Mouse (Mus musculus) heart, embryonic 12.5 days (tissue): ENCODE measurements around the gene Ankrd37. TPM values are rescaled to one million over a fixed set of nuclear protein-coding genes. Genes with fewer than 3 reads are reported as not detected.
A peak's percentile ranks its signal among the peaks of the same experiment; 100 is the strongest.

Experiments used
- ATAC-seq: fragments of 200-750 bp; cut with Nextera tagmentation; 2 replicates; pipeline ENCODE4 v1.8.0; 2017; ENCODE audit warnings: moderate TSS enrichment, moderate library complexity; ENCODE audit not compliant: insufficient number of reproducible peaks, low FRiP score
- H3K27ac ChIP-seq: fragments of 300-500 bp; sonication (generic); 2 replicates; pipeline ENCODE4 v1.5.1; 2016; ENCODE audit warnings: mild to moderate bottlenecking, moderate library complexity; ENCODE audit not compliant: poor library complexity, severe bottlenecking
- H3K27me3 ChIP-seq: fragments of 300-500 bp; sonication (generic); replicated peaks from 2 replicates; pipeline ENCODE4 v1.6.1; 2016; ENCODE audit warnings: mild to moderate bottlenecking, moderate library complexity
- H3K36me3 ChIP-seq: fragments of 300-500 bp; sonication (generic); 2 replicates; pipeline ENCODE4 v1.6.1; 2016; ENCODE audit warnings: mild to moderate bottlenecking, moderate library complexity
- H3K4me1 ChIP-seq: fragments of 300-500 bp; sonication (generic); replicated peaks from 2 replicates; pipeline ENCODE4 v1.6.1; 2016; ENCODE audit warnings: mild to moderate bottlenecking
- H3K4me2 ChIP-seq: fragments of 300-500 bp; sonication (generic); 2 replicates; pipeline ENCODE4 v1.6.1; 2016; ENCODE audit warnings: mild to moderate bottlenecking, moderate library complexity
- H3K4me3 ChIP-seq: fragments of 300-500 bp; sonication (generic); 2 replicates; pipeline ENCODE4 v1.5.1; 2016; ENCODE audit warnings: mild to moderate bottlenecking
- H3K9ac ChIP-seq: fragments of 300-500 bp; sonication (generic); 2 replicates; pipeline ENCODE4 v1.6.1; 2016; ENCODE audit warnings: mild to moderate bottlenecking, moderate library complexity
- H3K9me3 ChIP-seq: fragments of 300-500 bp; sonication (generic); replicated peaks from 2 replicates; pipeline ENCODE4 v1.6.1; 2016; ENCODE audit warnings: mild to moderate bottlenecking, moderate library complexity
- WGBS: fragments of 180-500 bp; shearing (Covaris S2); methylation state at CpG from one replicate; pipeline ENCODE4 v1.1.7; 2016; 5-methylcytosine and 5-hydroxymethylcytosine counted together
- polyA plus RNA-seq: library from polyadenylated mRNA; unstranded; fragments of >200 nt; fragmentation: Nextera tagmentation; extraction: Ambion mirVana; gene quantifications from 2 replicates; pipeline ENCODE4 v1.2.1, GENCODE M21; 2016

Gene Ankrd37
- polyA plus RNA-seq, 1 experiment from 2014 or later, result 15.9 TPM

GRCm38 (mm10) chr8:45999784-46000705 lies 5.5 kb downstream of the Ankrd37 start:
- WGBS, result 6% methylated on average over 55 of the region's 55 CpGs
- Histone ChIP-seq H3K9me3 (no peaks in the 10 kb centered on the region), H3K27ac (peak overlapping the region; percentile 99), H3K27me3 (no peaks in the 10 kb centered on the region), H3K36me3 (peaks cover 19% of the 10 kb centered on the region), H3K4me2 (peak overlapping the region; percentile 82), H3K4me1 (peaks cover 10% of the 10 kb centered on the region), H3K9ac (peak overlapping the region; percentile 82), H3K4me3 (peak overlapping the region; percentile 56)
- peak; percentile 99 for ATAC-seq

- ATAC-seq, result no peak; the same call in 1 of the 2 replicates
- H3K9me3 ChIP-seq, result no peaks in the 10 kb centered on the region
- H3K27me3 ChIP-seq, result no peaks in the 10 kb centered on the region
- H3K27ac ChIP-seq, result peak within 1 kb of the TSS; percentile 99
- peak within 1 kb of the TSS; percentile 82 for H3K4me2 ChIP-seq
- H3K4me1 ChIP-seq, result peaks cover 7% of the 10 kb centered on the region
- peaks cover 19% of the 10 kb centered on the region for H3K36me3 ChIP-seq
- peak within 1 kb of the TSS; percentile 56 for H3K4me3 ChIP-seq
- WGBS, result 4% methylated on average over 22 of the region's 22 CpGs
- peak within 1 kb of the TSS; percentile 82 for H3K9ac ChIP-seq
Observed at GRCm38 (mm10) chr8:45999138-45999783, 6.2 kb downstream of the Ankrd37 start, which contains the start of gene Lrp2bp. Lrp2bp (plus strand) TSS chr8:45999303.

GRCm38 (mm10) chr8:45998228-45998627 lies 7.3 kb downstream of the Ankrd37 start:
- ATAC-seq, result no peak
- Histone ChIP-seq H3K4me1 (peaks cover 7% of the 10 kb centered on the region), H3K4me3 (peak overlapping the region; percentile 18; the same call in 1 of the 2 replicates), H3K36me3 (peaks cover 25% of the 10 kb centered on the region), H3K27me3 (no peaks in the 10 kb centered on the region), H3K4me2 (peak overlapping the region; percentile 40), H3K27ac (no peak overlapping the region), H3K9me3 (no peaks in the 10 kb centered on the region), H3K9ac (no peak overlapping the region)
- WGBS, result 71% methylated on average over 2 of the region's 2 CpGs

- H3K4me2 ChIP-seq, result no peak overlapping the region
- no peaks in the 10 kb centered on the region for H3K9me3 ChIP-seq
- H3K4me1 ChIP-seq, result peaks cover 7% of the 10 kb centered on the region
- H3K27me3 ChIP-seq, result no peaks in the 10 kb centered on the region
- 84% methylated on average over 3 of the region's 3 CpGs for WGBS
- ATAC-seq, result no peak
- no peak overlapping the region for H3K9ac ChIP-seq
- H3K36me3 ChIP-seq, result peaks cover 33% of the 10 kb centered on the region
- no peak overlapping the region for H3K27ac ChIP-seq
- H3K4me3 ChIP-seq, result no peak overlapping the region
Observed at GRCm38 (mm10) chr8:45995576-45995975, 9.9 kb downstream of the Ankrd37 start.

GRCm38 (mm10) chr8:45994111-45994510 lies 11.4 kb downstream of the Ankrd37 start:
- Histone ChIP-seq H3K27ac (no peak overlapping the region), H3K4me1 (peaks cover 2% of the 10 kb centered on the region), H3K36me3 (peaks cover 39% of the 10 kb centered on the region), H3K4me2 (no peak overlapping the region), H3K4me3 (no peak overlapping the region), H3K9me3 (no peaks in the 10 kb centered on the region), H3K9ac (no peak overlapping the region), H3K27me3 (no peaks in the 10 kb centered on the region)
- 94% methylated on average over 2 of the region's 2 CpGs for WGBS
- no peak for ATAC-seq

GRCm38 (mm10) chr8:45990631-45991310 lies 14.7 kb downstream of the Ankrd37 start:
- H3K36me3 ChIP-seq, result peaks cover 39% of the 10 kb centered on the region
- no peaks in the 10 kb centered on the region for H3K4me1 ChIP-seq
- H3K27ac ChIP-seq, result no peak overlapping the region
- no peaks in the 10 kb centered on the region for H3K9me3 ChIP-seq
- no peak for ATAC-seq
- no peaks in the 10 kb centered on the region for H3K27me3 ChIP-seq
- no peak overlapping the region for H3K9ac ChIP-seq
- H3K4me2 ChIP-seq, result no peak overlapping the region
- 90% methylated on average over 4 of the region's 4 CpGs for WGBS
- no peak overlapping the region for H3K4me3 ChIP-seq

GRCm38 (mm10) chr8:45988189-45988588 lies 17.3 kb downstream of the Ankrd37 start:
- no peaks in the 10 kb centered on the region for H3K27me3 ChIP-seq
- no peaks in the 10 kb centered on the region for H3K9me3 ChIP-seq
- no peak for ATAC-seq
- no peak overlapping the region for H3K27ac ChIP-seq
- no peak overlapping the region for H3K4me2 ChIP-seq
- peaks cover 45% of the 10 kb centered on the region for H3K36me3 ChIP-seq
- WGBS, result 53% methylated on average over 2 of the region's 2 CpGs
- no peak overlapping the region for H3K9ac ChIP-seq
- no peaks in the 10 kb centered on the region for H3K4me1 ChIP-seq
- H3K4me3 ChIP-seq, result no peak overlapping the region

GRCm38 (mm10) chr8:45986665-45987064 lies 18.8 kb downstream of the Ankrd37 start:
- Histone ChIP-seq H3K4me1 (no peaks in the 10 kb centered on the region), H3K4me2 (no peak overlapping the region), H3K9me3 (no peaks in the 10 kb centered on the region), H3K4me3 (no peak overlapping the region), H3K36me3 (peaks cover 55% of the 10 kb centered on the region), H3K9ac (no peak overlapping the region), H3K27ac (no peak overlapping the region), H3K27me3 (no peaks in the 10 kb centered on the region)
- no peak for ATAC-seq
- WGBS, result 74% methylated on average over 3 of the region's 3 CpGs

- Histone ChIP-seq H3K4me3 (peak overlapping the region; percentile 74), H3K27me3 (no peaks in the 10 kb centered on the region), H3K4me1 (peaks cover 12% of the 10 kb centered on the region), H3K36me3 (peaks cover 25% of the 10 kb centered on the region), H3K9me3 (peaks cover 9% of the 10 kb centered on the region; the same call in 1 of the 2 replicates), H3K9ac (peak overlapping the region; percentile 70), H3K4me2 (peak overlapping the region; percentile 80), H3K27ac (no peak overlapping the region)
- no peak for ATAC-seq
- WGBS, result 66% methylated on average over 11 of the region's 11 CpGs
Observed at GRCm38 (mm10) chr8:45975837-45976468, 29.6 kb downstream of the Ankrd37 start.

GRCm38 (mm10) chr8:45975126-45975836 lies 30.2 kb downstream of the Ankrd37 start, which contains the start of the genes 1700029J07Rik and Ufsp2:
1700029J07Rik (minus strand) TSS chr8:45975252.
Ufsp2 (plus strand) TSS chr8:45975528.
- peak within 1 kb of the TSS; percentile 74 for H3K4me3 ChIP-seq
- under 1% methylated on average over 57 of the region's 57 CpGs for WGBS
- ATAC-seq, result peak; percentile 97

More at GRCm38 (mm10) chr8:45975126-45975836, 30.2 kb downstream of the Ankrd37 start, which contains the start of the genes 1700029J07Rik and Ufsp2:
- peaks cover 11% of the 10 kb centered on the region for H3K9me3 ChIP-seq
- H3K4me2 ChIP-seq, result peak within 1 kb of the TSS; percentile 80
- peaks cover 12% of the 10 kb centered on the region for H3K4me1 ChIP-seq
- peaks cover 23% of the 10 kb centered on the region for H3K36me3 ChIP-seq
- peak within 1 kb of the TSS; percentile 70 for H3K9ac ChIP-seq
- H3K27me3 ChIP-seq, result no peaks in the 10 kb centered on the region
- H3K27ac ChIP-seq, result peak within 1 kb of the TSS; percentile 67
